Mouse (Mus musculus) large intestine, adult 2 months (tissue): ENCODE results near the gene Gltp. TPM values are rescaled to one million over a fixed set of nuclear protein-coding genes. Genes with fewer than 3 reads are reported as not detected.

Experiments used
- DNase-seq: peaks from one replicate; pipeline ENCODE4 v3.0.0-alpha.2; 2012; ENCODE audit warnings: low read depth, low spot score
- WGBS: fragments of 180-500 bp; shearing (Covaris S2); methylation state at CpG from one replicate; pipeline ENCODE4 v1.1.7; 2018; 5-methylcytosine and 5-hydroxymethylcytosine counted together
- polyA plus RNA-seq: library from polyadenylated mRNA; depleted of rRNA; stranded (reverse); fragments of >200 nt; gene quantifications from 2 replicates; pipeline ENCODE4 v1.2.3, GENCODE M21; 2012

Gltp gene
- polyA plus RNA-seq, 1 experiment, result 169 TPM

DNA sequence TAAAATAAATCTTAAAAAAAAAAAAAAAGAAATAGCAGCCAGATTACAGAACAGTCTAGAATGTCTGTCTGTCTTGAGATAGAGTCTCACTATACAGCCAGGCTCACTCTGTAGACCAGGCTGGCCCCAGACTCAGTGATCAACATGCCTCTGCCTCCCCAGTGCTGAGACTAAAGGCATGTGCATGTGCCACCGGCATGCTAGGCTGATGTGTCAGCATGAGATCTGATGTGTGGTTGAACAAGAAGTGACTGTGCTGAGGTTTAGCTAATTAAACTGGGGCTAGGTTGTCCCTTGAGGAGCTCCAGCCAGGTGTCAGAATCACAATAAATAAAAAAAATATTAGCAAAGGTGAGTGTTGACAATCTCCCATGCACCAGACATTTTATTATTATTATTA is 24.1 kb downstream of the Gltp start:
- WGBS, result 61% methylated on average over 1 of the region's 1 CpGs
- DNase-seq, result no peak

DNA sequence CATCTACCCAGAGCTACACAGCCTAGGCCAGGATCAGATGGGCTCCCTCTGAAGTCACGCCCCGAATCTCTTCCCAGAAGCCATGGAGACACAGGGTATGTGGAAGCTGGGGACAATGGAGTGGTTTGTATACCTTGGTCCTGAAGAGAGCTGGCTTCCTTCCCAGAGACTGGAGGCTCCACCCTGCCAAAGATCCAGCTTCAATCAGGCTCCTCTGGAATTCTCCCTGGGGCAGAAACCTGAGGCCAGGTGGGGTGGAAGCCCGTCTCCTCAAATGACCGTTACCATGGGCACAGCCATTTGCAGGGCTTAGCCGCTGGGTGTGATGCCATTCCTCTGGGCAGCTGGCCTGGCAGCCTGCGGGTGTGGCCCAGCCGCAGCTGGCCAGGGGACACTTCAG is 26.0 kb downstream of the Gltp start:
- DNase-seq, result no peak

DNA sequence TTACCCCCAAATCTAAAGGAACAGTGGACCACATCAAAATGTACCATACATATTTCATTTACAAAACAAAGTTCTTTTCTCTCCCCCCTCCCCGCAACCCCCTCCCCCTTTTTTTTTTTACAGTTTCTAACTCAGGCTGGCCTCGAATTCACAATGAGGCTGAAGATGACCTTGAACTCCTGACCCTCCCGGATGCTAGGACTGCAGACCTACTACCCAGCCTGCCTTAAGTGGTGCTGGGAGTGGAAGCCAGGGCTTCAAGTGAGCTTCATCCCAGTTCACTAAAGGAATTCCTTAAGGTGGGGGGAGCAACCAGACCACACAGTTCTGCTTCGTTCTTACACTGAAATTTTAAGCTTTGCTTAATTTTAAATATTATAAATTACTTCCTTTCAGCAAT is 26.6 kb downstream of the Gltp start:
- WGBS, result 64% methylated on average over 4 of the region's 4 CpGs
- no peak for DNase-seq

More for the DNA sequence above, 26.0 kb downstream of the Gltp start:
- WGBS, result 26% methylated on average over 7 of the region's 7 CpGs

DNA sequence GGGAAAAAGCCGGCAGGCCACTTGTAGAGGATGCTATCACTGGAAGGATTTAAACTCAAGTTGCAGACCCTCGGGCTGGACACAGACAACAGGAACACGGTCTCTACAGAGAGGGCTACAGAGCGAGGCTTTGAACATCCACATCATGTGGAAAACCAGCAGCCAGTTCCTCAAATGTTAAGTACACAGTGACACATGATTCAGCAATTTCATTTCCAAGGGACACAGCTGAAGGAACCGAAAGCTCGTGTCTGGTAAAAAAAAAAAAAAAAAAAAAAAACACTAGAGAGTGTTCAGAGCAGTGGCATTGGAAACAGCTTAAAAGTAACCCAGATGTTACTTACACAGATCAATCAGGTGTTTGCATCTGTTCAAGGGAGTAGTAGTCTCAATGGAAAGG is 29.8 kb downstream of the Gltp start:
- WGBS, result 46% methylated on average over 6 of the region's 6 CpGs
- DNase-seq, result no peak

DNA sequence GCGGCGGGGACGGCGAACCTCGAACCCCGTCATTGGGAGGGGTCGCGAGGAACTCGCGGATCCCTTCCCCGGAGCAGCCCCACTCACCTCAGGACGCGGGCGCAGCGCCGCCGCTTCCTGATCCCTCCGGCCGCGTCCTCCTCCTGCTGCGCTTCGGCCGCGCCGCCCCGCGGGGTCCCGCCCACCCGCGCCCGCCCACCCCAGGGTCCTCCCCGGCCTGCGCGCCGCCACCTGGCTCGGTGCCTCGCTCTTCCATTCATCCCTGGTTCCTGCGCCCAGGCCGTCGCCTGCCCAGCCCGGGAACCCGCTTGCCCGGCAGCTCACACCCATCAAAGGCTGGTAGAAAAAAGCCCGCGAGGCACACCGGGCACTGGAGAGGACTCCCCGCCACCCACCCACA is 32.5 kb downstream of the Gltp start, which contains the start of gene Trpv4:
Trpv4 (minus strand) TSS at position 167 of the 400 bp plus-strand sequence.
- no peak for DNase-seq
- 1% methylated on average over 47 of the region's 47 CpGs for WGBS

DNA sequence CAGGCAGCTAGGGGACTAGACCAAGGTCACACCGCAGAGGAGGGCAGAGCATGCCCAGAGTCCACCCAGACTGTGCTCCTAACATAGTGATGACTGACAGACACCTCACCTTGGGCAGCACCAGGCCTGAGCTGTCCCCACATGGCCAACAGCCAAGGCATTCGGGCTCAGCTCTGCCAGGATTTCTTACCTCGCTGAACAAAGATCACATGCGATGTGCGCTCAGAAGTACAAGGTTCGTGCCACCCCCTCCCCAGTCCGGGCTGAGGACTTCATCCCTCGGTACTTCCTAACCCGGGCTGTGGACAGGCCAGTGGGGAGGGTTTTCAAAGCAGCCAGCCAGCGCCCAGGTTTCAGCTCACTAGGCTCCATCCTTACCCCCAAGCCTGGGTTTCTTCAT is 33.4 kb downstream of the Gltp start:
- WGBS, result 27% methylated on average over 10 of the region's 10 CpGs
- no peak for DNase-seq

DNA sequence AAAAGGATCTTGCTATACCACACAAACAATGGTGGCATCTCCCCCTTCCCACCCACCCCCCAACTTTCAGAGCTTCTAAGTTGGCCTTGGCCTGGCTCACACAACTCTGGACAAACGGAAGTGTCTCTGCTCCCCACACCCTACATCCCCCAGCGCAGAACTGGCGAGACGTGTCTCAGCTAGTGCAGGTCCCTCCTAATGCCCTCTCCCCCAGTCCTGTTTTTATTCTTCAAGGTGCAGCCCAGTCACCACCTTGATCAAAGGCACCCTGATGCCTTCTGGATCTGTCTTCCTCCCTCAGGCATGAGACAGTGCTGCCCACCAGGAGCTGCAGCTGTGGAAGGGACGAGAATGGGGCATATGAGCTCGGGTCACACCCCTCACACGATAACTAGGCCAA is 34.5 kb downstream of the Gltp start:
- no peak for DNase-seq
- 82% methylated on average over 7 of the region's 7 CpGs for WGBS

DNA sequence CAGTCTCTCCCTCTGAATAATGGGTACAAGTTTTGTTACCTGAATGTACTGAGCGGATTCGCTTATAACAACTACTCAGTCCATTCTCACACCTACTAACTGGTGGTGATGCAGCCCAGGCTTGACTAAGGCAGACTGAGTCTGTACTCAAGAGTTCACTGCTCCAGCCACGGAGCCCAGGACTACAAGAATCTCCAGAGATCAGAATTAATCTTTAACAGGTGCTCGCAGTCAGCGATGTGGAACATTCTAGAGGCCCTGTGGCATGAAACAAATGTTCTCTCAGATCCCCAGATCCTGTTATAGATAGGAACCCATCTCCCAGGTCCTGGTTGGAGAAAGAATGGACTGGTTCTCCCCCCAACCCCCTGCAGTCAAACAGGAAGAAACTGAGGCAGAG is 35.1 kb downstream of the Gltp start:
- WGBS, result 74% methylated on average over 5 of the region's 5 CpGs
- DNase-seq, result no peak

DNA sequence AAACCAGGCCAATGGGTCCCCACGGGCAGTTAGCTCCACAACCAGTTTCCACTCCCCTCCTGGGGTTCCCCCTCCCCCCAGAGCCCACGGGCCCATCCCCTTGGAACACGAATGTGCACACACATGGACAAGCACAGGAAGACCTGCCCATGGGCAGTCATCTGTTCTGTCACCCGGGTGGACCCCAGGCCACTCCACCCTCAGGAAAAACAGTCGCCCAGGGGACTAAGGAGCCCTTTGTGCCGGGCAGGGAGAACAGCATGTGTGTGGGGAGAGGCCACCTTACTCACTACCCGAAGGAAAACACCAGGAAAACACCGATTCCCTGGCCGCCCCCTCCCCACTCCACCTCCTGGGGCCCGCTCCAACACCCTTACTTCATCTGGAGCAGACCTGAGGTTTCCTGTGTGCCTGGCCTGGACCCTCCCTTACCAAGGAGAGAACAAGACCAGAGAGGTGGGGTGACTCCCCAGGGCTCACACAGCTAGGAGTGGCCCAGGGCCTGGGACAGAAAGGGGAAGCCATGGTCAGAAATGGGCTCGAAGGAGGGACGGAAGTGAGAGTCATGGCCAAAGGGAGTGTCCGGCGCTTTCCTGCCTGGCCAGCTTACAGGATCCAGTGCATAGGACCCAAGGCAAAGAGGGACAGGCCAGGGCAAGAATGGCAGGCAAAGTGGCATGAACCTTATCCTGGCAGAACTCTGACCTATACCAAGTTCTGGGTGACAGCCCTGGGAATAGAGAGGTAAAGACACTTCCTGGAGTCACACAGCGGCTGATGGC is 36.9 kb downstream of the Gltp start:
- no peak for DNase-seq
- 55% methylated on average over 15 of the region's 15 CpGs for WGBS

DNA sequence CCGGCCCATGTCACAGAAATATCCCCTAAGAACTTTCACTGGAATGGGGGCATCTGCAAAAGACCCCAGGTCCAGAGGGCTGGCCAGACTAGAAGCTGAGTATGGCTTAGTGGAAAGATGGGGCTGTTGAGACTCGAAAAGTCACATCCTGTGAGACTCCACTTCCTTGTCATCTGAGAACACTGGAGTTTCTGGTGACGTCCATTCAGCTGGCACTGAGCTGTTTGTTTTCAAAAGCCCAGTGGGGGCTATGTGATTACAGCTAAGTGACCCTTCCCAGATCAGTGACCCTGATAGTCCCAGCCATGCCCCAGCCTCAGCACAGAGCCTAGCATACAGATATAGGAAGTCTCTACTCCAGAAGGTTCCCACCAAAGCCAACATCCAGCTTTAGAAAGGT is 39.3 kb downstream of the Gltp start:
- WGBS, result 40% methylated on average over 3 of the region's 3 CpGs
- no peak for DNase-seq

DNA sequence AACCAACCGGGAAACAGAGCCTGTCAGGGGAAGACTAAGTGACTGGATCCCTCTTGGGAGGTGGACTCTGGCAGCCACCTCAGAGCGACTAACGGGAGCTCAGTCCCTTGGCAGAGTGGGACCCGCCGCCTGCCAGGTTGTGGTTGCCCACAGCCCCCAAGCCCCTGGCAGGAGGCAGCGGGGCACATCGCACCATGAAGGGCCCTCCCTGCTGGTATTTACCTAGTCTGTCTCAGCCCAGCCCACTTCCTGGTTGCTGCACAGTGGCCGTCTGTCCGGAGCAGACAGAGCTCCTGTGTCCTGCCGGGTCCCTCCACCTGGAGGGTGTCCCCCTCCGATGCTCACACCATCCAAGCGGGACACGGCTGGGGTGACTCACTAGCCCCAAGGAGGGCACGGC is 39.8 kb downstream of the Gltp start:
- 37% methylated on average over 14 of the region's 14 CpGs for WGBS
- no peak for DNase-seq

DNA sequence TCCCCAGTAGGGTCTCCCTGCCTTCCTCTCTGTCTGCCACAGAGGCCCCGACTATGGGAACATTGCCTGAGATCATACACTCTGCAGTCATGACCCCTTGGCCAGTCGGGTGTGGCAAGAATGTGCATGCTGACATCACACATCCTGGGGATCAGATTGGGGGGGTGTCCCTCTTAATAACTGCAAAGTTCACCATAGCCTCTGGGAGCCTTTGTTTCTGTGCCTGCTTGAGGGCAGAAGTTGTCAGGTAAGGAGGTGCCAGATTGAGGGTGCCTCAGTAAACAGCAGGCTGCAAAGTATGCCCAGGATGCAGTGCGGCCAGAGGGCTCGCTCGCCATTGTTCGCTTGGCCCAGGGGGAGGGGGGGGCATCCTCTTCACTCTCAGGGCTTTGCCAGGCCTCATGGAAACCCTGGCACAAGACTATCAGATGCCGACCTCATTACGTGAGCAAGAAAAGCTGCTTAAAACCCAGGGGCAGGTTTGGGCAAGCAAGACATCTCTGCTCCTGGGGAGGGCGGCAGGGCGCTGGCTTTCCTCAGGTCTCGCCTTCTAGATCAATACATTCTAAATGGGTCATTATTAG is 42.0 kb downstream of the Gltp start:
- WGBS, result 85% methylated on average over 11 of the region's 11 CpGs
- no peak for DNase-seq

DNA sequence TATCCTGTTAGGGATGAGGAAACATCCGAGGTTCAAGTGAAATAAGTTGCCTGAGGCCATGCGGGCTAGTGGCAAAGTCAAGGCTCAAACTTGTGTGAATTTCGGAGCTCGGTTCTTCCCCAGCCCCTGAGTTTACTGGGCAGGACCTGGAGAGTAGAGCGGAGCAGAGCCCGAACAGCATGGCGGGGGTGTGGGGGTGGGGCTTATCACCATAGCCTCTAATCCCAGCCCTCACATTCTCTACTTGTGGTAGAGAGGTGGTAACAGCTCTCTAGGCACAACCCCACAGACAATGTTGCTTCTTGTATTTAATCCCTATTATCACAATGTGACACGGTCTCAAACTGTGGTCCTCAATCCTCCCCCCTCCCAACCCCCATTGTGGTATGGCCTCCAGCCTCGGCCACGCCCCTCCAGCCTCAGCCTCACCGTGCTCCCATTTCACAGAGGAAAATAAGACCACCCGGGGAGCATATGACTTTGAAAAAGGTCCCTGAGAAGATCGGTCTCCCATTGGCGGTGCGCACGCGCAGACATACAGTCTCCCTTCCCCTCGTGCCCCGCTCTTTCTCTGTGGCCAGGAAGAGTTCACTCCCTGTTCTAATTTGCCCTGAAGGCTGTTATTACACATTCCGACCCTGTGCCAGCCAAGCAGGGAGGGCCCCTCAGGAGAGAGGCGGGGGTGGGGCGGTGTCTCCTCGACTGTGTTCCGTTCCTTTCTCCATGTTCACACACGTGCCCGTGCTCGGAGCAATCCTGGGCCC is 43.4 kb downstream of the Gltp start:
- 3% methylated on average over 27 of the region's 27 CpGs for WGBS
- DNase-seq, result no peak

DNA sequence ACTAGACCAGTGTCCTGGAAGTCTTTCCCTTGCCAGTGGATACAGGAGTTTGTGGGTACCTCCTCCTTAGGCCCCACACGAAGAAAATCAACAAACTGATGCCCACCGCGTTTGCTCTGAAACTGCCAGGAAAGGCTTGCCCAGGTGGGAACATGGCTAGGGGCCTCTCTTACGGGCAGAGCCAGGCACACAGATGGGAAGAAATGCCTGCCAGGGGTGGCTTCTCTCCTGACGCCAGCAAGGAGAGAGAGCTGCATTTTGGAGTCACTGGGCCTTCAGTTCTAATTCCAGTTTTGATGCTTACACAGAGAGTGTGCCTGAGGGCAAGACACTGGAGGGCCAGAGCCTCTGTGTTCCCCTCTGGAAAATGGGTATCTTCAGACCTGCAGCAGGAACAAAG is 44.9 kb downstream of the Gltp start:
- no peak for DNase-seq
- 82% methylated on average over 5 of the region's 5 CpGs for WGBS

DNA sequence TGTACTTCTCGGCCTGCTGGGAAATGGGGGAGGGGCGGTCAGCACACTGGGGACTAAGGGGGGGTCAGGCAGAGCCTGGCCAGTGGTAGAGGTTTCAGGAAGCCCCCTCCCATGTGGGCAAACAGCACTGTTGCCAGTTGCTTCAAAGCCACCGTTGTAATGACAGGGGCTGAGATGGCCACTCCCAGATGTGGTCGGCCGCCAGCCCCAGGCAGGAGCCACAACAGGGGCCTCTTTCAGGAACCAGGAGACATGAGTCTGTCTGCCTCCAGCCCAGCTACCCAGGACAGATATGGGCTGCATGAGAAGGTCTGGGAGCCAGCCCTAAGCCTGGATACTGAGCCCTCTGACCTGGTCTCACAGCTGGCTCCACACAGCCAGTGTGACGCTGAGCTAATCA is 45.9 kb downstream of the Gltp start:
- 31% methylated on average over 6 of the region's 6 CpGs for whole genome bisulfite sequencing
- no peak for DNase-seq

DNA sequence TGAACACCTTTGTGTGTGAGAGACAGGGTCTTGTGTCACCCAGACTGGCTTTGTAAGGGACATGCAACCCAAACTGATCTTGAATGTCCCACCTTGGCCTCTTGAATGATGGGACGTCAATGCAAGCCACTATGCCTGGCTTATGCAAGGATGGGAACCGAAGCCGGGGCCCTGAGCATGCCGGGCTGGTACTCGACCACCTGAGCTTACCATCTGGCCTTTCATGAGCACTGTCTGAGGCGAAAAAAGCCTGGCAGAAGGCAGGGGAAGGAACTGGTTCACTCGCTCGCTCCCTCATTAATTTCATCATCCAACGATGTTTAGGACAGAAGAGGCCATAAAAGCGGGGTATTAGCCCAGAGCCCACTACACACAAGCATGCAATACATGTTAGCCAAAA is 50.0 kb downstream of the Gltp start:
- WGBS, result 76% methylated on average over 10 of the region's 10 CpGs
- no peak for DNase-seq

DNA sequence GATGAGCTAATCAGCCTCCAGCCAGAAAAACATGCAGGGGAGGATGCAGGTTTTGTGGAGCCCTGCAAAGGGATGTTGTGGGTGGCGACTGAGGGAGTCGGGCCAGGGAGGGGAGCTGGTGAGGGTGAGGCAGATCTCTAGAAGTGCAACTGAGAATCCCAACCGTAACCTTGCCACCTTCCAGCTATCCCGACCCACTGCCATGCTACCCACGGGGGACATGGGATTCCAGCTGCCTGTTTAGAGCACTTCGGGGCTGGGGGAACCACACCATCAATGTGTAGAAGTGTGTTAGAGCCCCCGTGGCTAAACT is 51.2 kb downstream of the Gltp start:
- WGBS, result 27% methylated on average over 7 of the region's 7 CpGs
- DNase-seq, result no peak

DNA sequence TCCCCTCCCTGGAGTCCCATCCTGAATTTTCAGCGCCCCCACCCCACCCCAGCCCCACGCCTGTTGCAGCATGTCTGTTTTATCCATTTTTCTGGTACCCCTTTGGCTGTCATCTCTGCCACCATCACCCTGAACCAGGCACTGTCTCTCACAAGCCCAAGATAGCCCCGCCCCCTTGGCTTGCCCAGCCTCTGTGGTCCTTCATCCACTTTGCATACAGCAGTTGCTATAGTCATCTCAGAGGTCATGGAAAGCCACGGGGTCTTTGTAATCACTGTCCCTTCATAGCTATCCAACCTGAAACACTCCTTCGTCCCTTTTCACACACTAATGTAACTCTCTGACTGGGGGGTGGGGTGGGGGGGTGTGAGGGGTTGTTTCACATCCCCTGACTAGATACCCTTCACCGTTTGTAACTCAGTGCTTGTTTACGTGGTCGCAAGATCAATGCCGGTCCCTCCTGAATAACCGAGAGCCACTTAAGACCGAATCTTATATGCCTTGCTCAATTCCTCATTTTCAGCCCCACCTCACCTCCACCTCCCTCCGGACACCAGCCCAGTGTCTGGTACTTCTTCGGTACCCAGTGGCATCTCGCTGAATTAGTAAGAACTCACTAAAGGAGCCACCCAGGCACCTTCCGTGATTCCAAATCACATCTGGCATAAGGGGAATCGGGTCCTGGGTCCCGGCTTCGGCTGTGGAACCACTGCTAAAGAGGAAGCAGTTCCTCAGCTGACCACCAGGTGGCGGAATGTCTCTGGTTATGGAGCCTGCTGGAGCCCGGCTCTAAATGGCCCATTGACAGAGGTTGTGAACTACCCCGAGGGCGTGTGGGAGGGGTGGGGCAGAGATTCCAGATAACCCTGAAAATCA is 51.8 kb downstream of the Gltp start:
- peak; percentile 69 for DNase-seq
- WGBS, result 16% methylated on average over 22 of the region's 22 CpGs

DNA sequence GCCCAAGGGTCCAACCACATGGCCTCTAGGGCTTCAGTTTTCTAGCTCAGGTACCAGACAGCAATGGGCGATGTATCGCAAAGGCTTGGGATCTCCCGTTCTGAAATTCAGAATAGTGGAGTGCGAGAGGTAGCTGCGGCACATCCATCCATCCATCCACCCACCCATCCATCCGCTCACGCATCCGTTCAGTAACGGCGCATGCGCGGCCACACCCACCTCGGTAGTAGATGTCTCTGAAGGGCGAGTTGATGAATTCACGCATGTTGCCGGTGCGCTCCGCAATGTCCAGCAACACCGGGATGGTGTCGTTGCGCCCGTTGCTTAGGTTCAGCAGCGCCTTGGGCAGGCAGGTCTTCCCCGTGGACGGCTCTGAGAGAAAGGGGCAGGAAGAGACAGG is 54.7 kb downstream of the Gltp start:
- WGBS, result 81% methylated on average over 25 of the region's 25 CpGs
- no peak for DNase-seq

DNA sequence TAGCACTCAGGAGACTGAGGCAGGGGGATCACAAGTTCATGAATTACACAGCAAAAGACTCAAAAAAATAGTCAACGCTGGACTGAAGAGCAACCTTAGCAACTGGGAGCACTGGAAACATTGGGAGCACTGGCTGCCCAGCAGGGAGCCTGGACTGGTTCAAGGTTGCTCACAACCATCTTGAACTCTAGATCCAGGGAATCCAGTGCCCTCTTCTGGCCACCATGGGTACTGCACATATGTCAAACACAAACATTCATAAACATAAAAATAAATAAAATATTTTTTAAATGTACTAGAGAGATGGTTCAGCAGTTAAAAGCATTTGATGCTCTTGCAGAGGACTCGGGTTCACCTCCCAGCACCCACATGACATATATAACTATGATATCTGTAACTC is 59.4 kb downstream of the Gltp start:
- no peak for DNase-seq
- 39% methylated on average over 2 of the region's 2 CpGs for WGBS
